Mouse (Mus musculus): ENCODE data around the gene Igfbp7. TPM values are rescaled to one million over a fixed set of nuclear protein-coding genes. Genes with fewer than 3 reads are reported as not detected.

The Igfbp7 gene
- polyA plus RNA-seq, 1 experiment = 2,523 TPM

- 31% methylated on average over 7 of the region's 7 CpGs for WGBS
- DNase-seq = no peak
- TF ChIP-seq POLR2A (IDR thresholded peaks at IDR 0.05; ENCODE audit: borderline replicate concordance, extremely low read depth, low read depth, low read length) (no peak), CTCF (IDR thresholded peaks at IDR 0.05; ENCODE audit: insufficient read depth, low read length) (no peak)
- Histone ChIP-seq H3K4me3 (replicated peaks; ENCODE audit: extremely low read depth, low read depth, low read length) (no peak overlapping the region), H3K4me1 (ENCODE audit: control insufficient read depth, insufficient read depth, low read length) (peaks cover 14% of the 10 kb centered on the region)
Measured at GRCm38 (mm10) chr5:77372242-77372641, 35.6 kb downstream of the Igfbp7 start.

- DNase-seq = no peak
- no peak overlapping the region for H3K4me3 ChIP-seq (replicated peaks; ENCODE audit: extremely low read depth, low read depth, low read length)
- H3K4me1 ChIP-seq (ENCODE audit: control insufficient read depth, insufficient read depth, low read length) = peaks cover 14% of the 10 kb centered on the region
- TF ChIP-seq CTCF (IDR thresholded peaks at IDR 0.05; ENCODE audit: insufficient read depth, low read length) (no peak), POLR2A (IDR thresholded peaks at IDR 0.05; ENCODE audit: borderline replicate concordance, extremely low read depth, low read depth, low read length) (no peak)
- 72% methylated on average over 5 of the region's 5 CpGs for WGBS
Measured at GRCm38 (mm10) chr5:77370378-77370892, 37.4 kb downstream of the Igfbp7 start.

GRCm38 (mm10) chr5:77369394-77369793, 38.4 kb downstream of the Igfbp7 start:
- no peak overlapping the region for H3K4me3 ChIP-seq (replicated peaks; ENCODE audit: extremely low read depth, low read depth, low read length)
- DNase-seq = no peak
- peaks cover 14% of the 10 kb centered on the region for H3K4me1 ChIP-seq (ENCODE audit: control insufficient read depth, insufficient read depth, low read length)
- no peak for TF ChIP-seq POLR2A (IDR thresholded peaks at IDR 0.05; ENCODE audit: borderline replicate concordance, extremely low read depth, low read depth, low read length)
- TF ChIP-seq CTCF (IDR thresholded peaks at IDR 0.05; ENCODE audit: insufficient read depth, low read length) = no peak
- WGBS = 56% methylated on average over 5 of the region's 5 CpGs

- H3K4me1 ChIP-seq (ENCODE audit: control insufficient read depth, insufficient read depth, low read length) = peaks cover 13% of the 10 kb centered on the region
- no peak overlapping the region for H3K4me3 ChIP-seq (replicated peaks; ENCODE audit: extremely low read depth, low read depth, low read length)
- no peak for TF ChIP-seq CTCF (IDR thresholded peaks at IDR 0.05; ENCODE audit: insufficient read depth, low read length)
- no peak for TF ChIP-seq POLR2A (IDR thresholded peaks at IDR 0.05; ENCODE audit: borderline replicate concordance, extremely low read depth, low read depth, low read length)
- WGBS = 60% methylated on average over 7 of the region's 7 CpGs
- no peak for DNase-seq
Measured at GRCm38 (mm10) chr5:77368194-77368593, 39.6 kb downstream of the Igfbp7 start.

GRCm38 (mm10) chr5:77367682-77368081, 40.2 kb downstream of the Igfbp7 start:
- DNase-seq = no peak
- TF ChIP-seq CTCF (IDR thresholded peaks at IDR 0.05; ENCODE audit: insufficient read depth, low read length) = no peak
- no peak for TF ChIP-seq POLR2A (IDR thresholded peaks at IDR 0.05; ENCODE audit: borderline replicate concordance, extremely low read depth, low read depth, low read length)
- H3K4me3 ChIP-seq (replicated peaks; ENCODE audit: extremely low read depth, low read depth, low read length) = no peak overlapping the region
- H3K4me1 ChIP-seq (ENCODE audit: control insufficient read depth, insufficient read depth, low read length) = peaks cover 14% of the 10 kb centered on the region
- WGBS = 62% methylated on average over 12 of the region's 12 CpGs

- DNase-seq = no peak
- Histone ChIP-seq H3K4me1 (ENCODE audit: control insufficient read depth, insufficient read depth, low read length) (peaks cover 9% of the 10 kb centered on the region), H3K4me3 (replicated peaks; ENCODE audit: extremely low read depth, low read depth, low read length) (no peak overlapping the region)
- 68% methylated on average over 1 of the region's 1 CpGs for WGBS
- TF ChIP-seq CTCF (IDR thresholded peaks at IDR 0.05; ENCODE audit: insufficient read depth, low read length) = no peak
- no peak for TF ChIP-seq POLR2A (IDR thresholded peaks at IDR 0.05; ENCODE audit: borderline replicate concordance, extremely low read depth, low read depth, low read length)
Measured at GRCm38 (mm10) chr5:77367145-77367544, 40.7 kb downstream of the Igfbp7 start.

GRCm38 (mm10) chr5:77366313-77366712, 41.5 kb downstream of the Igfbp7 start:
- peaks cover 7% of the 10 kb centered on the region for H3K4me1 ChIP-seq (ENCODE audit: control insufficient read depth, insufficient read depth, low read length)
- WGBS = 61% methylated on average over 8 of the region's 8 CpGs
- H3K4me3 ChIP-seq (replicated peaks; ENCODE audit: extremely low read depth, low read depth, low read length) = no peak overlapping the region
- DNase-seq = no peak
- no peak for TF ChIP-seq POLR2A (IDR thresholded peaks at IDR 0.05; ENCODE audit: borderline replicate concordance, extremely low read depth, low read depth, low read length)
- TF ChIP-seq CTCF (IDR thresholded peaks at IDR 0.05; ENCODE audit: insufficient read depth, low read length) = no peak

- DNase-seq = no peak
- TF ChIP-seq CTCF (IDR thresholded peaks at IDR 0.05; ENCODE audit: insufficient read depth, low read length) (no peak), POLR2A (IDR thresholded peaks at IDR 0.05; ENCODE audit: borderline replicate concordance, extremely low read depth, low read depth, low read length) (no peak)
- 88% methylated on average over 3 of the region's 3 CpGs for WGBS
- Histone ChIP-seq H3K4me1 (ENCODE audit: control insufficient read depth, insufficient read depth, low read length) (peaks cover 7% of the 10 kb centered on the region), H3K4me3 (replicated peaks; ENCODE audit: extremely low read depth, low read depth, low read length) (no peak overlapping the region)
Measured at GRCm38 (mm10) chr5:77364443-77365038, 43.3 kb downstream of the Igfbp7 start.

- peaks cover 9% of the 10 kb centered on the region for H3K4me1 ChIP-seq (ENCODE audit: control insufficient read depth, insufficient read depth, low read length)
- no peak overlapping the region for H3K4me3 ChIP-seq (replicated peaks; ENCODE audit: extremely low read depth, low read depth, low read length)
- no peak for DNase-seq
- TF ChIP-seq CTCF (IDR thresholded peaks at IDR 0.05; ENCODE audit: insufficient read depth, low read length) (no peak), POLR2A (IDR thresholded peaks at IDR 0.05; ENCODE audit: borderline replicate concordance, extremely low read depth, low read depth, low read length) (no peak)
- WGBS = 53% methylated on average over 6 of the region's 6 CpGs
Measured at GRCm38 (mm10) chr5:77363650-77364049, 44.2 kb downstream of the Igfbp7 start.

- WGBS = 23% methylated on average over 3 of the region's 3 CpGs
- H3K4me3 ChIP-seq (replicated peaks; ENCODE audit: extremely low read depth, low read depth, low read length) = no peak overlapping the region
- H3K4me1 ChIP-seq (ENCODE audit: control insufficient read depth, insufficient read depth, low read length) = peaks cover 10% of the 10 kb centered on the region
- DNase-seq = no peak
- no peak for TF ChIP-seq POLR2A (IDR thresholded peaks at IDR 0.05; ENCODE audit: borderline replicate concordance, extremely low read depth, low read depth, low read length)
- TF ChIP-seq CTCF (IDR thresholded peaks at IDR 0.05; ENCODE audit: insufficient read depth, low read length) = no peak
Measured at GRCm38 (mm10) chr5:77362120-77362519, 45.7 kb downstream of the Igfbp7 start.

Measured in lung, adult 2 months (tissue).